ENCODE assay signal across 22 mouse cellular contexts in genomic region chr3:36044520-36044919, GRCm38 (mm10). TPM values are rescaled to one million over a fixed set of nuclear protein-coding genes. Genes with fewer than 3 reads are reported as not detected.
"Had no signal": no experiment of that assay in that cellular context is flagged by ENCODE, and none has a peak within 500 bp of the region (broad histone marks: within the 10 kb centered on the region; RNA-seq: fewer than 3 reads in every experiment).

No protein-coding gene starts in this region.

- H3K4me1 ChIP-seq: midbrain, embryonic 10.5 days; midbrain, embryonic 12.5 days; neural tube, embryonic 13.5 days; neural tube, embryonic 15.5 days; stomach, embryonic 15.5 days had no signal

- ATAC-seq: midbrain, embryonic 16.5 days had no signal

- H3K27me3 ChIP-seq: midbrain, embryonic 12.5 days; neural tube, embryonic 13.5 days; neural tube, embryonic 15.5 days; stomach, embryonic 15.5 days had no signal

- H3K9me3 ChIP-seq: midbrain, embryonic 10.5 days; midbrain, embryonic 12.5 days; neural tube, embryonic 13.5 days; neural tube, embryonic 15.5 days; stomach, embryonic 15.5 days had no signal

- H3K36me3 ChIP-seq: midbrain, embryonic 10.5 days; midbrain, embryonic 12.5 days; neural tube, embryonic 13.5 days; neural tube, embryonic 15.5 days; stomach, embryonic 15.5 days had no signal

- H3K9ac ChIP-seq: lung, embryonic 14.5 days; midbrain, embryonic 12.5 days; neural tube, embryonic 13.5 days; neural tube, embryonic 15.5 days; stomach, embryonic 15.5 days had no signal

- H3K4me2 ChIP-seq: lung, embryonic 14.5 days; midbrain, embryonic 12.5 days; neural tube, embryonic 13.5 days; neural tube, embryonic 15.5 days; stomach, embryonic 15.5 days had no signal

- H3K4me3 ChIP-seq: midbrain, embryonic 10.5 days; midbrain, embryonic 12.5 days; myocyte; neural tube, embryonic 13.5 days; neural tube, embryonic 15.5 days; stomach, embryonic 15.5 days had no signal

- H3K27ac ChIP-seq: midbrain, embryonic 10.5 days; midbrain, embryonic 12.5 days; neural tube, embryonic 13.5 days; neural tube, embryonic 15.5 days; stomach, embryonic 15.5 days; stomach, postnatal 0 days had no signal

- DNase-seq: lung, adult 18-20 months; lung, embryonic 14.5 days; lung, postnatal 4 days; midbrain, embryonic 14.5 days; retina, postnatal 1 day; right cerebral cortex, postnatal 14 days; thymus, adult 2 months; thymus, postnatal 25 days; thymus, postnatal 4 days had no signal

RNA-seq across cellular contexts. Expression of gene Ccdc144b, which starts 8.8 kb away (rescaled TPM):
- total RNA-seq: megakaryocyte-erythroid progenitor cell, adult 5-6 weeks had no signal
- polyA plus RNA-seq: liver, embryonic 16.5 days; lung, embryonic 14.5 days; lung, embryonic 16.5 days; midbrain, embryonic 10.5 days; midbrain, embryonic 12.5 days; midbrain, embryonic 14.5 days; midbrain, embryonic 16.5 days; myocyte; neural tube, embryonic 11.5 days; neural tube, embryonic 13.5 days; neural tube, embryonic 15.5 days; spleen, adult 2 months; stomach, embryonic 15.5 days; stomach, postnatal 0 days had no signal
